Mouse (Mus musculus): ENCODE measurements around the gene Dync2li1. TPM values are rescaled to one million over a fixed set of nuclear protein-coding genes. Genes with fewer than 3 reads are reported as not detected.

The Dync2li1 gene
- polyA plus RNA-seq, 1 experiment from 2014 or later: 39.4 TPM

- no peaks in the 10 kb centered on the region for H3K9me3 ChIP-seq
- no peak overlapping the region for H3K4me3 ChIP-seq
- H3K27ac ChIP-seq: no peak overlapping the region
- H3K27me3 ChIP-seq: no peaks in the 10 kb centered on the region
- H3K36me3 ChIP-seq: no peaks in the 10 kb centered on the region
- WGBS: 93% methylated on average over 4 of the region's 4 CpGs
- no peak for ATAC-seq (ENCODE audit: borderline replicate concordance, extremely low read depth, low FRiP score, low TSS enrichment)
- peaks cover 6% of the 10 kb centered on the region; the same call in 1 of the 2 replicates for H3K4me1 ChIP-seq
- no peak overlapping the region for H3K4me2 ChIP-seq
- H3K9ac ChIP-seq: no peak overlapping the region
Observed at GRCm38 (mm10) chr17:84647630-84648029, 21.3 kb downstream of the Dync2li1 start.

- Histone ChIP-seq H3K4me3 (no peak overlapping the region), H3K4me2 (no peak overlapping the region), H3K27me3 (no peaks in the 10 kb centered on the region), H3K4me1 (peaks cover 6% of the 10 kb centered on the region; the same call in 1 of the 2 replicates), H3K9ac (no peak overlapping the region), H3K27ac (no peak overlapping the region), H3K36me3 (no peaks in the 10 kb centered on the region), H3K9me3 (no peaks in the 10 kb centered on the region)
- WGBS: 71% methylated on average over 9 of the region's 9 CpGs
- ATAC-seq (ENCODE audit: borderline replicate concordance, extremely low read depth, low FRiP score, low TSS enrichment): peak; percentile 42; the same call in 1 of the 2 replicates
Observed at GRCm38 (mm10) chr17:84650302-84651017, 24.2 kb downstream of the Dync2li1 start.

GRCm38 (mm10) chr17:84653544-84653943 lies 27.2 kb downstream of the Dync2li1 start:
- no peaks in the 10 kb centered on the region for H3K36me3 ChIP-seq
- no peak overlapping the region for H3K4me2 ChIP-seq
- no peaks in the 10 kb centered on the region for H3K27me3 ChIP-seq
- no peak for ATAC-seq (ENCODE audit: borderline replicate concordance, extremely low read depth, low FRiP score, low TSS enrichment)
- no peak overlapping the region for H3K27ac ChIP-seq
- H3K4me1 ChIP-seq: peaks cover 17% of the 10 kb centered on the region
- no peaks in the 10 kb centered on the region for H3K9me3 ChIP-seq
- no peak overlapping the region for H3K9ac ChIP-seq
- H3K4me3 ChIP-seq: no peak overlapping the region
- 88% methylated on average over 9 of the region's 9 CpGs for WGBS

- Histone ChIP-seq H3K27me3 (no peaks in the 10 kb centered on the region), H3K27ac (no peak overlapping the region), H3K4me1 (peaks cover 10% of the 10 kb centered on the region), H3K36me3 (no peaks in the 10 kb centered on the region), H3K4me2 (no peak overlapping the region), H3K9me3 (no peaks in the 10 kb centered on the region), H3K9ac (no peak overlapping the region), H3K4me3 (no peak overlapping the region)
- 59% methylated on average over 5 of the region's 5 CpGs for WGBS
- no peak for ATAC-seq (ENCODE audit: borderline replicate concordance, extremely low read depth, low FRiP score, low TSS enrichment)
Observed at GRCm38 (mm10) chr17:84656205-84656604, 29.9 kb downstream of the Dync2li1 start.

- 53% methylated on average over 19 of the region's 19 CpGs for WGBS
- Histone ChIP-seq H3K4me3 (no peak overlapping the region), H3K4me1 (peaks cover 10% of the 10 kb centered on the region), H3K27me3 (no peaks in the 10 kb centered on the region), H3K27ac (no peak overlapping the region), H3K36me3 (no peaks in the 10 kb centered on the region), H3K9me3 (no peaks in the 10 kb centered on the region), H3K4me2 (no peak overlapping the region), H3K9ac (no peak overlapping the region)
- no peak for ATAC-seq (ENCODE audit: borderline replicate concordance, extremely low read depth, low FRiP score, low TSS enrichment)
Observed at GRCm38 (mm10) chr17:84656653-84657421, 30.5 kb downstream of the Dync2li1 start.

GRCm38 (mm10) chr17:84657422-84657732 lies 31.1 kb downstream of the Dync2li1 start:
- Histone ChIP-seq H3K4me1 (peaks cover 10% of the 10 kb centered on the region), H3K4me2 (no peak overlapping the region), H3K9ac (no peak overlapping the region), H3K27me3 (no peaks in the 10 kb centered on the region), H3K9me3 (no peaks in the 10 kb centered on the region), H3K36me3 (no peaks in the 10 kb centered on the region), H3K27ac (no peak overlapping the region), H3K4me3 (no peak overlapping the region)
- WGBS: 49% methylated on average over 3 of the region's 3 CpGs
- no peak for ATAC-seq (ENCODE audit: borderline replicate concordance, extremely low read depth, low FRiP score, low TSS enrichment)

GRCm38 (mm10) chr17:84657782-84658181 lies 31.5 kb downstream of the Dync2li1 start:
- 56% methylated on average over 7 of the region's 7 CpGs for WGBS
- H3K9ac ChIP-seq: no peak overlapping the region
- ATAC-seq (ENCODE audit: borderline replicate concordance, extremely low read depth, low FRiP score, low TSS enrichment): 0 out of 2 replicates have a peak, but pooled peaks have one; percentile 39
- H3K27me3 ChIP-seq: no peaks in the 10 kb centered on the region
- H3K36me3 ChIP-seq: no peaks in the 10 kb centered on the region
- peaks cover 10% of the 10 kb centered on the region for H3K4me1 ChIP-seq
- H3K4me2 ChIP-seq: no peak overlapping the region
- no peaks in the 10 kb centered on the region for H3K9me3 ChIP-seq
- H3K4me3 ChIP-seq: no peak overlapping the region
- H3K27ac ChIP-seq: no peak overlapping the region

- Histone ChIP-seq H3K4me1 (peaks cover 10% of the 10 kb centered on the region), H3K9me3 (no peaks in the 10 kb centered on the region), H3K27ac (no peak overlapping the region), H3K4me2 (no peak overlapping the region), H3K4me3 (no peak overlapping the region), H3K36me3 (no peaks in the 10 kb centered on the region), H3K27me3 (no peaks in the 10 kb centered on the region), H3K9ac (no peak overlapping the region)
- no peak for ATAC-seq (ENCODE audit: borderline replicate concordance, extremely low read depth, low FRiP score, low TSS enrichment)
- 35% methylated on average over 5 of the region's 5 CpGs for WGBS
Observed at GRCm38 (mm10) chr17:84658195-84658594, 31.9 kb downstream of the Dync2li1 start.

GRCm38 (mm10) chr17:84658951-84659350 lies 32.7 kb downstream of the Dync2li1 start:
- 76% methylated on average over 8 of the region's 8 CpGs for WGBS

GRCm38 (mm10) chr17:84665053-84665452 lies 38.8 kb downstream of the Dync2li1 start:
- H3K4me3 ChIP-seq: no peak overlapping the region
- no peaks in the 10 kb centered on the region for H3K36me3 ChIP-seq
- H3K9ac ChIP-seq: no peak overlapping the region
- no peak overlapping the region for H3K4me2 ChIP-seq
- no peaks in the 10 kb centered on the region for H3K27me3 ChIP-seq
- no peak overlapping the region for H3K27ac ChIP-seq
- no peak for ATAC-seq (ENCODE audit: borderline replicate concordance, extremely low read depth, low FRiP score, low TSS enrichment)
- WGBS: 35% methylated on average over 10 of the region's 10 CpGs
- no peaks in the 10 kb centered on the region for H3K4me1 ChIP-seq
- H3K9me3 ChIP-seq: no peaks in the 10 kb centered on the region

More at GRCm38 (mm10) chr17:84658951-84659350, 32.7 kb downstream of the Dync2li1 start:
- no peak overlapping the region for H3K4me3 ChIP-seq
- no peak overlapping the region for H3K4me2 ChIP-seq
- H3K4me1 ChIP-seq: peaks cover 10% of the 10 kb centered on the region
- ATAC-seq (ENCODE audit: borderline replicate concordance, extremely low read depth, low FRiP score, low TSS enrichment): no peak
- H3K36me3 ChIP-seq: no peaks in the 10 kb centered on the region
- H3K9me3 ChIP-seq: no peaks in the 10 kb centered on the region
- no peaks in the 10 kb centered on the region for H3K27me3 ChIP-seq
- no peak overlapping the region for H3K9ac ChIP-seq
- no peak overlapping the region for H3K27ac ChIP-seq

- no peaks in the 10 kb centered on the region for H3K4me1 ChIP-seq
- WGBS: 28% methylated on average over 9 of the region's 9 CpGs
- H3K9me3 ChIP-seq: no peaks in the 10 kb centered on the region
- H3K27ac ChIP-seq: no peak overlapping the region
- H3K4me2 ChIP-seq: no peak overlapping the region
- no peak overlapping the region for H3K9ac ChIP-seq
- no peaks in the 10 kb centered on the region for H3K27me3 ChIP-seq
- ATAC-seq (ENCODE audit: borderline replicate concordance, extremely low read depth, low FRiP score, low TSS enrichment): no peak
- H3K36me3 ChIP-seq: no peaks in the 10 kb centered on the region
- H3K4me3 ChIP-seq: no peak overlapping the region
Observed at GRCm38 (mm10) chr17:84665691-84666090, 39.4 kb downstream of the Dync2li1 start.

- Histone ChIP-seq H3K36me3 (no peaks in the 10 kb centered on the region), H3K27ac (no peak overlapping the region), H3K9me3 (no peaks in the 10 kb centered on the region), H3K4me3 (no peak overlapping the region), H3K9ac (no peak overlapping the region), H3K4me2 (no peak overlapping the region), H3K27me3 (no peaks in the 10 kb centered on the region), H3K4me1 (0 out of 2 replicates have a peak, but pooled peaks cover 9% of the 10 kb centered on the region)
- WGBS: 91% methylated on average over 3 of the region's 3 CpGs
- ATAC-seq (ENCODE audit: borderline replicate concordance, extremely low read depth, low FRiP score, low TSS enrichment): no peak
Observed at GRCm38 (mm10) chr17:84667848-84668247, 41.6 kb downstream of the Dync2li1 start.
